Mouse (Mus musculus) embryonic fibroblast, embryonic 13.5 days (primary cell): Measurements from ENCODE around the gene Kcnb1.

Source experiments
- CTCF ChIP-seq: IDR thresholded peaks from 2 replicates; pipeline ENCODE4 v1.5.1; 2011; ENCODE audit warnings: mild to moderate bottlenecking, control low read depth, low read length, moderate library complexity, borderline replicate concordance; ENCODE audit not compliant: insufficient read depth
- POLR2A ChIP-seq: IDR thresholded peaks from 2 replicates; pipeline ENCODE4 v1.6.1; 2011; ENCODE audit warnings: low read depth, mild to moderate bottlenecking, control low read depth, low read length, moderate library complexity

GRCm38 (mm10) chr2:167220736-167221135, 30.8 kb upstream of the Kcnb1 start:
- TF ChIP-seq POLR2A = no peak
- TF ChIP-seq CTCF = no peak
